Mouse (Mus musculus) ES-E14 (cell line): ENCODE data around the gene Tanc2.

ENCODE experiments used
- CHD2 ChIP-seq: IDR thresholded peaks from 2 replicates; pipeline ENCODE4 v1.6.1; 2014; ENCODE audit warnings: mild to moderate bottlenecking, low read depth, low read length, inconsistent platforms
- ZNF384 ChIP-seq: IDR thresholded peaks from 2 replicates; pipeline ENCODE4 v1.6.1; 2012; ENCODE audit warnings: low read depth, low read length, inconsistent platforms

DNA sequence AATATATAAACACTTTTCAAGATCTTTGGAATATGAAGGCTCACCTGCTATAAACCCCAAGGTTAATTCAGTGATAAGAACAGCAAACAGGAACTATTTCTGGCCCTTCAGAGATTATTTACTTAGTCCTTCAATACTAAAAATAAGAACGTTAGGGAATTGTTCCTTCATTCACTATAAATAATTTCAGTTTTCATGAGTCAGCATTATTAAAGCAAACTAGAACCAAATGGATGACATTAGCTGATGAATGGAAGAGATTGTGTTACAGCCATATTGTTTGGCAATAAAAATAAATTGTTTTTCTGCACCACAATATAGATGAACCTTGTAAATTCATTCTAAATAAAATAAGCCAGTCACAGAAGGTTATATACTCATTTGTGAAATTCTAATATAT, 129.9 kb downstream of the Tanc2 start:
- TF ChIP-seq ZNF384 (no peak), CHD2 (no peak)
